Comparison of ENCODE assay signal across 11 mouse cellular contexts in the genomic region with DNA sequence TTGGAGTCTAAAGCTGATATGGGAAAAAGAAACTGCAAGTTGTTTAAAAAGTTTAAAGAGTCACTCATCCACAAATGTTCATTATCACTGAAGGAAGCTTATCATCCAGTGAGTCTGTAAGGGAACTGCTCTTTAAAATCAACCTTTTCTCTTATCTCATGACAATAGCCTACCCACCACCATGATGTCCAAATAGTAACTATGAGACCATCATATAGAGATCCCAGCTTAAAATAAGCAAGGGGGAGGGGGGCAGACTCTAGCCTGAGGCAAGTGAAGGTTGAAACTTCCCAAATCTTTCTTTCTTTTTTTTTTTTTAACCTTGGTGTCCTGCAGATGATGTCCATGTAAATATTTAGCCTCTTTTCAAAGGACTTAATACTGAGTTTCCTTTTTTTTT.
DNase-seq lines count a peak whose midpoint lies in the region; ATAC-seq and TF ChIP-seq lines count a peak whose summit lies in the region.
"Had no signal": no experiment of that assay in that cellular context is flagged by ENCODE, and none has a peak within 500 bp of the region (broad histone marks: within the 10 kb centered on the region; RNA-seq: fewer than 3 reads in every experiment).

No protein-coding gene starts in this region.

- intact Hi-C loops in heart, postnatal 10 days (cut with DNase I) = loop anchor here (5.0 kb wide), 1 partner anchor 91 kb away; no protein-coding TSS in a partner anchor

- no peak for DNase-seq in heart, postnatal 10 days
- peak; percentile 30 for DNase-seq in lung, postnatal 0 days (ENCODE audit: low spot score)
- no peak for DNase-seq in lung, postnatal 4 days
- DNase-seq in left cerebral cortex, adult 18-20 months (ENCODE audit: low spot score in 2 of 2) = no peak
- no peak for DNase-seq in cerebellum, adult 18-20 months
- DNase-seq: cerebellum, postnatal 36 days; gastrocnemius, postnatal 14 days; kidney, postnatal 25 days; right cerebral cortex, postnatal 14 days had no signal

- ATAC-seq in heart, embryonic 16.5 days (replicated peaks; ENCODE audit: extremely low read depth, insufficient read depth, low FRiP score) = no peak
- ATAC-seq in lung, postnatal 0 days = no peak
- no peak for ATAC-seq in intestine, embryonic 16.5 days

- no peak for TF ChIP-seq EP300 in lung, postnatal 0 days (IDR thresholded peaks at IDR 0.05)

- peaks cover 8% of the 10 kb centered on the region for H3K4me1 ChIP-seq in heart, embryonic 16.5 days (ENCODE audit: control insufficient read depth, insufficient read depth, low read length)
- H3K4me1 ChIP-seq in lung, postnatal 0 days (ENCODE audit: insufficient read depth, low read depth, low read length) = no peaks in the 10 kb centered on the region
- H3K4me1 ChIP-seq in intestine, embryonic 16.5 days (ENCODE audit: control insufficient read depth, insufficient read depth, low read length) = peaks cover under 1% of the 10 kb centered on the region; the same call in 1 of the 2 replicates

- no peaks in the 10 kb centered on the region for H3K9me3 ChIP-seq in heart, embryonic 16.5 days (replicated peaks; ENCODE audit: control insufficient read depth, low read length)
- no peaks in the 10 kb centered on the region for H3K9me3 ChIP-seq in lung, postnatal 0 days (ENCODE audit: low read length)
- H3K9me3 ChIP-seq in intestine, embryonic 16.5 days (ENCODE audit: control insufficient read depth, low read length) = no peaks in the 10 kb centered on the region

- no peak for TF ChIP-seq CTCF in lung, postnatal 0 days (IDR thresholded peaks at IDR 0.05)

- no peaks in the 10 kb centered on the region for H3K27me3 ChIP-seq in heart, embryonic 16.5 days (ENCODE audit: control insufficient read depth, insufficient read depth, low read length)
- no peaks in the 10 kb centered on the region for H3K27me3 ChIP-seq in lung, postnatal 0 days (replicated peaks; ENCODE audit: insufficient read depth, low read length)
- H3K27me3 ChIP-seq in intestine, embryonic 16.5 days (replicated peaks; ENCODE audit: control insufficient read depth, insufficient read depth, low read length) = no peaks in the 10 kb centered on the region

- H3K27ac ChIP-seq in heart, embryonic 16.5 days (ENCODE audit: low read length) = peak overlapping the region; percentile 48
- peak overlapping the region; percentile 68 for H3K27ac ChIP-seq in lung, postnatal 0 days (ENCODE audit: low read length)
- peak overlapping the region; percentile 61; the same call in 1 of the 2 replicates for H3K27ac ChIP-seq in intestine, embryonic 16.5 days (ENCODE audit: low read length)

- H3K4me3 ChIP-seq in heart, embryonic 16.5 days (ENCODE audit: low read length) = peak overlapping the region; percentile 38
- 0 out of 2 replicates have a peak overlapping the region, but pooled peaks have one; percentile 42 for H3K4me3 ChIP-seq in lung, postnatal 0 days (ENCODE audit: low read depth, low read length)
- peak overlapping the region; percentile 38 for H3K4me3 ChIP-seq in intestine, embryonic 16.5 days (ENCODE audit: low read length)

- no peaks in the 10 kb centered on the region for H3K36me3 ChIP-seq in heart, embryonic 16.5 days (ENCODE audit: control insufficient read depth, insufficient read depth)
- no peaks in the 10 kb centered on the region for H3K36me3 ChIP-seq in lung, postnatal 0 days (ENCODE audit: insufficient read depth, low read length)
- no peaks in the 10 kb centered on the region for H3K36me3 ChIP-seq in intestine, embryonic 16.5 days (ENCODE audit: control insufficient read depth, insufficient read depth, low read length)

- H3K9ac ChIP-seq in heart, embryonic 16.5 days (ENCODE audit: low read length) = peak overlapping the region; percentile 33; the same call in 1 of the 2 replicates
- H3K9ac ChIP-seq in lung, postnatal 0 days (replicated peaks; ENCODE audit: low read depth) = no peak overlapping the region; the same call in 1 of the 2 replicates
- H3K9ac ChIP-seq in intestine, embryonic 16.5 days (ENCODE audit: low read depth, low read length) = peak overlapping the region; percentile 54; the same call in 1 of the 2 replicates

- peak overlapping the region; percentile 57 for H3K4me2 ChIP-seq in heart, embryonic 16.5 days (ENCODE audit: low read depth, low read length)
- H3K4me2 ChIP-seq in lung, postnatal 0 days (replicated peaks; ENCODE audit: low read depth, low read length) = peak overlapping the region; percentile 41; the same call in 1 of the 2 replicates
- H3K4me2 ChIP-seq in intestine, embryonic 16.5 days (ENCODE audit: low read depth, low read length) = peak overlapping the region; percentile 48
